Mouse (Mus musculus) erythroblast, embryonic 14.5 days (primary cell): ENCODE results near the gene Arl6ip4.

ENCODE experiments used
- GATA1 ChIP-seq: IDR thresholded peaks from 2 replicates; pipeline ENCODE4 v1.6.1; 2012; ENCODE audit warnings: low read length, inconsistent platforms, mixed read lengths
- TAL1 ChIP-seq: IDR thresholded peaks from 3 replicates; pipeline ENCODE4 v1.6.1; 2012; ENCODE audit warnings: low read length, inconsistent platforms, mixed read lengths

DNA sequence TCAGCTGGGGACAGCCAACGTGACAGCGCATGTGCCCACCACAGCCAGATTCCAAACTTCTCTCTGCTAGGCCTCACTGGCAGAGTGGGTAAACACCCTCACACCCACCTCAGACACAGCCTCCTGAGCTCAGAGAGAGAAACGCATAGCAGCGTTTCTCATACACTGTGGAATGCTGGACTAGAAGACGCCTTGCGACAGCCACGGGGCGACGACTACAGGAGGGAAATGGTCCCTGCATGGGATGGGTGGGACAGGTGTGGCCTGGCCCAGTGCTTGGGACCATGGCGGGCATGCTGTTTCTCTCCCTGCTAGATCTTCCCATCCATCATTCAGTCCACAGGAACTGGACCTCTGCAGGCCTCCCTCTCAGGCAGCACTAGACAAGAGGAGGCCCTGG, 33.4 kb upstream of the Arl6ip4 start:
- TF ChIP-seq TAL1, result no peak
- TF ChIP-seq GATA1, result no peak
